Mouse (Mus musculus): Measurements from ENCODE around the gene Lingo3. TPM values are rescaled to one million over a fixed set of nuclear protein-coding genes. Genes with fewer than 3 reads are reported as not detected.
A peak's percentile ranks its signal among the peaks of the same experiment; 100 is the strongest.

Lingo3 gene
- polyA plus RNA-seq, 1 experiment, result 16.0 TPM

- no peak for DNase-seq (ENCODE audit: extremely low spot score in 1 of 2, low spot score in 1 of 2)
These were observed 39.5 kb downstream of the Lingo3 start for GRCm38 (mm10) chr10:80804340-80804739.

- DNase-seq (ENCODE audit: extremely low spot score in 1 of 2, low spot score in 1 of 2), result no peak
These were observed 40.8 kb downstream of the Lingo3 start for GRCm38 (mm10) chr10:80802996-80803395.

GRCm38 (mm10) chr10:80802204-80802912 is 41.5 kb downstream of the Lingo3 start:
- no peak for DNase-seq (ENCODE audit: extremely low spot score in 1 of 2, low spot score in 1 of 2)

- DNase-seq (ENCODE audit: extremely low spot score in 1 of 2, low spot score in 1 of 2), result no peak
These were observed 44.7 kb downstream of the Lingo3 start for GRCm38 (mm10) chr10:80799070-80799566.

DNA sequence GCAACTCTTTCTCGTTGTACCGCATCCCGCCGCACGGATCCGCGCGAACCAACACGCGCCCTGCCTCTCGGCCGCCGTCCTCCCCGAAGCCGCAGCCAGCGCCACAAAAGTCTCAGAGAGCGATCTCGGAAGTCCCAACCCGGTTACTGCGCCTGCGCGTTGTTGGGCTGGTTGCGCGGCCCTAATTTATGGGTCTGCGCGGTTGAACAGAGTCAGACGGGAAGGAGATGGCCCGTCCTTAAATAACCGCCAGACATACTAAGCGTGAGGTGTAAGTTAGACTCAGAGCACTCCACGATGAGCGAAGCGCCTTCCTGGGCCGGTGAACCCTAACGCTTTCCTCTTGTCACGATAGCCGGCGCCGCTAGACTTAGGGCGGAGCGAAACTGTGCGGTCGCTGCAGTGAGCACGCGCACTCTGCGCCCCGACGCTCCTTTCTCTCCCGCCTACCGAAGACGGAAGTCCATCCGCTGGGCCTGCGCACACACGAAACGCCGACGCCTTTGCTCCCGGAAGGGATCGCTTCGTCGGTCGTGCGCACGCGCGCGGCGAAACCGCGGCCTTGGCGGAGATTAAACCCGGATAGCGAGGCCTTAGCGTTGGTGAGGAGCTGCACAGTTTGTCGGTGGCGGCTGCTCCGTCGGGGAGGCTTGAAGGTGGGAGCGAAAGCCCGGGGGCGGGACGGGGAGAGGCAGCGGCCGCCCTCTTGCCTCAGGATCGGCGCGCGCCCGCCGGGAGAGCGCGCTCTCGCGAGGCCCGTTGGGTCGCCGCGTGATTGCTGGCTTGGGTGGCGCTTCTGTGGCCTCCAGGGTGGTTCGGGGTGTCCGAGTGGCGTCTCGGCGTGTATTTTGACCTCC is 45.5 kb downstream of the Lingo3 start, which contains the start of the genes Sf3a2 and Plekhj1:
Gene Sf3a2 (plus strand): TSS at position 49 of the 857 bp plus-strand sequence.
Gene Plekhj1 (minus strand): TSS at position 477 of the 857 bp plus-strand sequence.
- peak; percentile 91 to 97 for DNase-seq (ENCODE audit: extremely low spot score in 1 of 2, low spot score in 1 of 2)

DNA sequence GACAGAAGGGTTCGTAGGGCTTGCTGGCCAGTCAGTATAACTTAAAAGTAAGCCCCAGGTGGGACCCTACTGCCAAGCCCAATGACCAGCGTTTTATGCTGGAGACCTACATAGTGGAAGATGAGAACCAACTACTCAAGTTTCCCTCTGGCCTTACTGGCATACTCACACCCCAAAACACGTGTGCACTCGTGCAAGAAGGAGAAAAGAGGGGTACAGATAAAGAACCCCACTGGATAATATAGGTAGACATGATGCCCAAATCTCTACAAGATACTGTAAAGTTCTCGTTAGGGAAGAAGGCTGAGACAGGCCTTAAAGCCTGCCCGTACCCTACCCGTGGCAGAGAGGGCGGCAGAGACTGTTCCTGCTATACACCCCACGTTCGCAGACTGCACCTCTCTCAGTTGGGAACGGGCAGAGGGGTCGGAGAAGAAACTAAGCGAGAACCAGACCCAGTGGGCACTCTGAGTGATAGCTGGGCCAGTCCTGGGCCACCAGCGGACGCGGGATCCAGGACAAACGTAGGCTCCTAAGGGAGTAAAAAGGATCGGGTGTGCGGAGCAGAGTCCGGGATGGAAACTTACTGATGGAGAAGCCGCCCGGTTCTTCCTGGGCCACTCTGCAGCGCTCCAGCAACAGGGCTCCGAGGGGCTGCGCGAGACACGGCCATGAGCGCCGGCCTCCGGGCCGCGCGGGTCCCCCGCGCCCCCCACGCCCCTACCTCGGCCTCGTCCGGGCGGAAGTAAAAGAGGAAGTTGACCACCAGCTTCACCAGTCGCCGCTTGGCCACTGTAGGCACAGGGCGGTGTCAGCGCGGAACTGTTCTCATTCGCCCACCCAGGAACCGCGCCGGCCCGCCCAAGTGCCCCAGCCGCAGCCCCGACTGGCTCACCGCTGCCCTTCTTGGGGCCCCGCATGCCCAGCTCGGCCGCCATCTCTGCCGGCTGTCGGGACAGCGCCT is 46.4 kb downstream of the Lingo3 start:
- DNase-seq (ENCODE audit: extremely low spot score in 1 of 2, low spot score in 1 of 2), result no peak

DNA sequence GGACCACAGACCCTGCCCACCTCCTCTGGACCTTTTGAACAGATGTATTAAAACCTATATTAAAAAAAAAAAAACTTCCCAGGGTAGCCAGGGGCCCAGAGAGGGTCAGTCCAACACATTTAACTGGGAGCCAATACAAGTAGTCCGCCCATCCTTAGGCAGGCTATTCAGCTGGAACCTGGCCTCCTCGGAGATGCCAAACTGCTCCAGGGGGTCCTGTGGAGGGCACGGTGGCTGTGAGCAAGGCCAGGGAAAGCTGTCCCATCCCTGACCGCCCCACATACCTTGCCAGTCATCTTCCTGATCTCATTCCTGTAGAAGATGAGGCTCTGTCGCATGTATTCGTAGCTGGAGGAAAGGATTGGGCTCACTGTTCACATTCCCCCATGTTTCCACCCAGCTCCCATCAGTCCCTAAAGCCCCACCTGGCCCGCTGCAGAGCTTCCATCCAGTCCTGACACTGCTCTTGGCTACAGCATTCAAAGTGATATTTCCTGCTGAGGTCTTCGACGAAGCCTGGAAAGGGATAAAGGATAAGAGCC is 47.5 kb downstream of the Lingo3 start:
- DNase-seq (ENCODE audit: extremely low spot score in 1 of 2, low spot score in 1 of 2), result no peak

DNA sequence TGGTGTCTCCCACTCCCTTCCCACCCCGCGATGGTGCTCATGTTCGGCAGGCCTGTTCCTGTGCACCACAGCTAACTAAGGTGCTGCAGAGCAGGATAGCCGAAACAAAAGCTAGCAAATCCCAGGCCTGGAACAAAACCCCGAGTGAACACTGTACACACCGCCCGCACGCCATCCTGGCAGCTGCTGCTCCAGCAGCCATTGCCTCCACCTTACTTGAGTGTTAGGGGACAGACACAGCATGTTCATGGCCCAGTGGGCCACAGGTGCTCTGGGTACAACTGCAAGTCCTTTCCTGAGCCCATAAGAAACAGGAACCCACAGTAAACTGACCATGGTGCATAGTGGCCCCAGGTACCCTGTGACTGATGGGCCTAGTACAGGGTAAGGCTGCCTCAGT is 49.1 kb downstream of the Lingo3 start:
- DNase-seq (ENCODE audit: extremely low spot score in 1 of 2, low spot score in 1 of 2), result no peak

- DNase-seq (ENCODE audit: extremely low spot score in 1 of 2, low spot score in 1 of 2), result no peak
These were observed 50.0 kb downstream of the Lingo3 start for GRCm38 (mm10) chr10:80793803-80794202.

GRCm38 (mm10) chr10:80793033-80793784 is 50.6 kb downstream of the Lingo3 start:
- no peak for DNase-seq (ENCODE audit: extremely low spot score in 1 of 2, low spot score in 1 of 2)

- DNase-seq (ENCODE audit: extremely low spot score in 1 of 2, low spot score in 1 of 2), result peak in 1 of 2 experiments; percentile 39
These were observed 51.4 kb downstream of the Lingo3 start for GRCm38 (mm10) chr10:80792175-80793032.

DNA sequence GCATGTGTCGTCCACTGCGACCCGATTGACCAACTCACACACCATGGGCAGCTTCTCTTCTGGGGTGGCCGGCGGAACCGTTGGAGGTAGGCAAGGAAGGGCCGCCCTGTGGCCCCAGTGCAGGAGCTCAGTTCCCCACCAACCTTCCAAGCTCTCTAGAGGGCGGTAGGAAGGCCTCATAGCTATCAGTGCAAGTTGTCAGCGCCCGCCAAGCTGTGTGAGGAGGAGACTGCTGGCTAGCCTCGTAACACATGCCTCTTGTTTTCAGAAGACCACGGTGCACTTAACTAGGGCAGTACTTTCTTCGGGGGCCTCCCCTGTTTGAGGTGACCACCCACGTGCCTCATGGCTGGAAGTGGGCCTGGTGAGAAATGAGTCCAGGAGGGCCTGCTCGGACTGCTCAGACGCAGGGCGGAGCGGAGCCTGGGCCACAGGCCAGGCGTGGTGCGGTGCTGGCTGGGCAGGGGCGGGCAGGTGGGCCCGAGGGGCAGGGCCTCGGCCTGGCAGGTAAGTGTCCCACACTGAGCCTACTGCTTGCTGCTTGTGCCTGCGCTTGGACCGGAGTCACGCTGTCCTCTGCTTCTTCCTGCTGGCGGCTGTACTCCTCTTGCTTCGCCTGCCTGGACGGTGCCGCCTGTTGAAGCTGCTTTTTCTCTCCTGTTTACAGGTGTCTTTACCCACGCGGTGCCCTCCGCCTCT is 52.2 kb downstream of the Lingo3 start:
- peak in 1 of 2 experiments; percentile 28 for DNase-seq (ENCODE audit: extremely low spot score in 1 of 2, low spot score in 1 of 2)

GRCm38 (mm10) chr10:80790761-80791404 is 53.0 kb downstream of the Lingo3 start:
- no peak for DNase-seq (ENCODE audit: extremely low spot score in 1 of 2, low spot score in 1 of 2)

DNA sequence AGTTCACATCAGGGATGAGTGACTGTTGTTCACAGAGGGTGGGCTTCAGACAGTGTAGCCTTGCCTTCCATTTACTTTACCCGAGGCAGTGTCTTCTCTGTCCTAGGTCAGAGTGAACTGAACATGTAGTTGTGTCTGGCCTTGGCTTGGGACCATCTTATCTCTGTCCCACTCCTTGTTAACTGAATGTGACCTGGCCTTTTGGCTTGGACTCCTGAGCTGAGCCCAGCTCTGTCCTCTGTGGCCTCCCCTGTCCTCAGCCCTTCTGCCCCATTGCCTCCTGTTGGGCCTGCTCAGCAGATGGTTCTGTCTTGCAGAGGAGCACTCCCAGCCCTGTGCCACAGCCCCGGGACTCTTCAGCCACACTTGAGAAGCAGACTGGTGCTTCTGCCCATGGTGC is 56.3 kb downstream of the Lingo3 start:
- DNase-seq (ENCODE audit: extremely low spot score in 1 of 2, low spot score in 1 of 2), result no peak

GRCm38 (mm10) chr10:80785963-80786362 is 57.9 kb downstream of the Lingo3 start:
- no peak for DNase-seq (ENCODE audit: extremely low spot score in 1 of 2, low spot score in 1 of 2)

- DNase-seq (ENCODE audit: extremely low spot score in 1 of 2, low spot score in 1 of 2), result no peak
These were observed 59.0 kb downstream of the Lingo3 start for GRCm38 (mm10) chr10:80784871-80785270.

GRCm38 (mm10) chr10:80784302-80784701 is 59.5 kb downstream of the Lingo3 start:
- peak in 1 of 2 experiments; percentile 26 for DNase-seq (ENCODE audit: extremely low spot score in 1 of 2, low spot score in 1 of 2)

All from frontal cortex, adult 2 months (tissue).